Mouse (Mus musculus): ENCODE measurements around the gene Rhox3f.
"Not testable (repeated sequence)": the region's sequence is repeated elsewhere in the genome, so short reads cannot be mapped to it uniquely, and the experiment has no call there.

Rhox3f gene

GRCm38 (mm10) chrX:37580692-37581091, at the start of gene Rhox3f:
Gene Rhox3f (plus strand): TSS chrX:37580992.
- ATAC-seq (ENCODE audit: insufficient number of reproducible peaks, low FRiP score, low TSS enrichment): not testable (repeated sequence)

- ATAC-seq (ENCODE audit: insufficient number of reproducible peaks, low FRiP score, low TSS enrichment): not testable (repeated sequence)
Measured at GRCm38 (mm10) chrX:37541719-37542118, 39.1 kb upstream of the Rhox3f start, which contains the start of gene Rhox3e. Gene Rhox3e (plus strand): TSS chrX:37542019.

GRCm38 (mm10) chrX:37557112-37557511, 23.7 kb upstream of the Rhox3f start, which contains the start of gene Rhox4e:
Gene Rhox4e (plus strand): TSS chrX:37557412.
- ATAC-seq (ENCODE audit: insufficient number of reproducible peaks, low FRiP score, low TSS enrichment): not testable (repeated sequence)

- ATAC-seq (ENCODE audit: insufficient number of reproducible peaks, low FRiP score, low TSS enrichment): not testable (repeated sequence)
Measured at GRCm38 (mm10) chrX:37571105-37571504, 9.7 kb upstream of the Rhox3f start, which contains the start of gene Rhox2f. Gene Rhox2f (plus strand): TSS chrX:37571405.

GRCm38 (mm10) chrX:37572638-37573037, 8.2 kb upstream of the Rhox3f start:
- not testable (repeated sequence) for ATAC-seq (ENCODE audit: insufficient number of reproducible peaks, low FRiP score, low TSS enrichment)

- not testable (repeated sequence) for ATAC-seq (ENCODE audit: insufficient number of reproducible peaks, low FRiP score, low TSS enrichment)
Measured at GRCm38 (mm10) chrX:37607604-37608003, 26.8 kb downstream of the Rhox3f start, which contains the start of gene Rhox4f. Gene Rhox4f (minus strand): TSS chrX:37607704.

GRCm38 (mm10) chrX:37628512-37628911, 47.7 kb downstream of the Rhox3f start, which contains the start of gene Rhox3g:
Gene Rhox3g (minus strand): TSS chrX:37628612.
- not testable (repeated sequence) for ATAC-seq (ENCODE audit: insufficient number of reproducible peaks, low FRiP score, low TSS enrichment)
